Mouse (Mus musculus) ES-Bruce4 (cell line): ENCODE measurements around the gene Allc.

Source experiments
- CTCF ChIP-seq: IDR thresholded peaks from one replicate; pipeline ENCODE4 v1.8.1; 2011; ENCODE audit warnings: low read depth, low read length
- EP300 ChIP-seq: IDR thresholded peaks from 2 replicates; pipeline ENCODE4 v1.6.1; 2011; ENCODE audit warnings: low read depth, low read length; ENCODE audit not compliant: insufficient read depth
- POLR2A ChIP-seq: IDR thresholded peaks from one replicate; pipeline ENCODE4 v1.8.1; 2011; ENCODE audit warnings: low read length; ENCODE audit not compliant: insufficient read depth

DNA sequence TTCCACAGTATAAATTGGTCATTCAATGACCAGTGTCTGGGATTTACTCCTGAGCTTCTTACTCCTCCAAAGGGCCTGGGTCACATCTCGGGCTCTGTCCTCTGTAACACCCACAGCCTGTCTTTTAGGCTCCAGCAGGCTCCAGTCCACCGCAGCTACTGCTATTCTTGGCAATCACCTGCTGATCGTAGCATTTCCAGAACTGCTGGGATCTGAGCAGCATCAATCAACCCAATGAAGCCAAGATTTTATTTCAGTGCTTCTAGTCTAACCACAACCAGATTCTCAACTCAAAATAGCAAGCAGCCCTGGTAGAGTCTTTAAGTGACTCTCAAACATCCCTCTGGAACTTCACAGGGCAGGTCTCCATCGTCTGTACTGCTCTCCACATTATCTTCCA is 33.4 kb downstream of the Allc start:
- TF ChIP-seq CTCF: no peak
- no peak for TF ChIP-seq POLR2A
- no peak for TF ChIP-seq EP300
